Mouse (Mus musculus) brain, embryonic 14.5 days (tissue): Measurements from ENCODE around the gene Usp7. TPM values are rescaled to one million over a fixed set of nuclear protein-coding genes. Genes with fewer than 3 reads are reported as not detected.

Source experiments
- DNase-seq: peaks from one replicate; pipeline ENCODE4 v3.0.0-alpha.2; 2011; ENCODE audit warnings: low read depth
- CTCF ChIP-seq: fragments of 200-500 bp; IDR thresholded peaks from 2 replicates; pipeline ENCODE4 v1.5.1; 2012; ENCODE audit warnings: inconsistent platforms, mild to moderate bottlenecking, moderate library complexity, borderline replicate concordance; ENCODE audit not compliant: insufficient read depth, insufficient read length; ENCODE audit errors: extremely low read depth
- POLR2A ChIP-seq: fragments of 200-500 bp; IDR thresholded peaks from 2 replicates; pipeline ENCODE4 v1.6.1; 2012; ENCODE audit warnings: mild to moderate bottlenecking, inconsistent platforms, borderline replicate concordance; ENCODE audit not compliant: poor library complexity, insufficient read depth, insufficient read length, severe bottlenecking; ENCODE audit errors: extremely low read depth
- polyA plus RNA-seq: library from polyadenylated mRNA; depleted of rRNA; stranded (reverse); fragments of >200 nt; gene quantifications from 2 replicates; pipeline ENCODE4 v1.2.3, GENCODE M21; 2012

The Usp7 gene
- polyA plus RNA-seq, 1 experiment: 127 TPM

DNA sequence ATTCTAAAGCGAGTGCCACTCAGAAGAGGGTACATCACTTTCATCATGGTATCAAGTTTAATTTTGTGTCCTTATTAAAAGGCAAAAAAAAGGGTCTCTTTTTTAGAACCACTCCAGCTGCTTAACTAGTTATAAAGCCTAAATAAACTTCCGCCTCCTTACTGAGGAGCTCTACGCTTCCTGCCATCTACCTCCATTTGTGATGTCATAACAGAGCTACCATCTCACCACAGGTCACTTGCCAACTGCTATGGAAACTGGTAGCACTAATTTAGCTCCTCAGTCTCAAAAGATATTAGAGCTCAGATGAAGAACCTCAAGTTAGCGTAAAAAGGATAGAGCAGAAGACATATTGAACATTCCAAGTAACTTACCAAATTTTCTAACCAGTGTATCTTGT lies 71.7 kb downstream of the Usp7 start:
- DNase-seq: no peak
- TF ChIP-seq POLR2A (no peak), CTCF (no peak)

DNA sequence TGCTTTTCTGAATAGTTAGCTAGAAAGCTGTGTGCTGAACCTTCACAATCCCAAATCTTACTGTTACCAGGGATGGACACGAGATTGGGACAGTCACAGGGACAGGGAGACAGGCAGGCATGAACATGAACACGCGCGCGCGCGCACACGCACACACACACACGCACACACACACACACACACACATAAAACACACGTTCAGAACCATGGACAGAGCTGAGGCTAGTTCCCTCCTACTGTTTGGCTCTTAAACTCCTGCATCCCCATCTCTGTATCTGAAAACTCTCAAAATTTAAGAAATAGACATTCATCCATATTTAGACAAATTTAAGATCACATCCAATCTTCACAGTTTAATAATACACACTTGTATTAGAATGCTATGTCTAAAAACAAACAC lies 74.4 kb downstream of the Usp7 start:
- TF ChIP-seq POLR2A: no peak
- TF ChIP-seq CTCF: no peak

DNA sequence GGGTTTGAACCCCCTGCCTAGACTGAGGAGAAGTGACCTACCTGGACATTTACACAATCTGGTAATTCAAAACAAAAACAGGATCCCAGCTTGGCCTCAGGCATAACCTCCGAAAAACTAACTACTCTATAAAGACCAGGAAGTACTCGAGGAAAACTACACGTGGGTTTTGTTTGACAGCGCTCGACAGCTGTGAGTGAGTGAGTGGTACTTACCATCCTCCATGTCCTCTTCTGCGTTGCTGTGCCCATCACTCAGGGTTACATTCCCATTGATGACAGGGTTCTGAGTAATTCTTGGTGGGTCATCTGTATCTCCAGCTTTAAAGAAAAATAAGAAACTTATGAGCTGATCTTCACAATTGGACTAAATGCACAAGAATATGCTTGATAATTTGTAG lies 75.8 kb downstream of the Usp7 start:
- TF ChIP-seq CTCF (no peak), POLR2A (no peak)
- DNase-seq: no peak

More for the DNA sequence above, 74.4 kb downstream of the Usp7 start:
- DNase-seq: no peak

DNA sequence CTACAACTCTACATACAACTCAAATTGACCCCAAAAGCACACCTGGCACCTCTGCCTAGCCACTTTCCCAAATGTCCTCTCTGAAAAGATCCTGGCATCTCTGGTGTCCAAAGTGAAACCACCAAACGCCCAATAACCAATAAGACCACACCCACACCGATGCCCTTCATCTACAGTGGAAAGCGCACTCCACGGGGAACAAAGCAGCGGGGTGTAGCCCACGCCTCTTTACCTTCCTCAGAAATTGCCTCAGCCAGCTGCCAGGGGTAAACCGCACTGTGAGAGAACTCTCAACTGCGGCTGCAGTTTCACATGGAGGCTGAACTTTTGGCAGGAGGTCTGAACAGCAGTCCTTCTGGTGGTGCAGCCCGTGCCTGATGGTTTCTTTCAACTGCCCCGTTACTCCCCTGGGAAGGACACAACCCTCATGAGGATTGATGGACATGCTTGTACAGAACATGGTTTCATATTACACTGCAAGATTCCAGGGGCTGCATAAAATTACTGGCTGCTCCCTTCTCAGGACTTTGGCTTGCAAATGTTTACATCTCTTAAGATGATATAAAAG lies 76.5 kb downstream of the Usp7 start:
- TF ChIP-seq CTCF (no peak), POLR2A (no peak)
- no peak for DNase-seq

DNA sequence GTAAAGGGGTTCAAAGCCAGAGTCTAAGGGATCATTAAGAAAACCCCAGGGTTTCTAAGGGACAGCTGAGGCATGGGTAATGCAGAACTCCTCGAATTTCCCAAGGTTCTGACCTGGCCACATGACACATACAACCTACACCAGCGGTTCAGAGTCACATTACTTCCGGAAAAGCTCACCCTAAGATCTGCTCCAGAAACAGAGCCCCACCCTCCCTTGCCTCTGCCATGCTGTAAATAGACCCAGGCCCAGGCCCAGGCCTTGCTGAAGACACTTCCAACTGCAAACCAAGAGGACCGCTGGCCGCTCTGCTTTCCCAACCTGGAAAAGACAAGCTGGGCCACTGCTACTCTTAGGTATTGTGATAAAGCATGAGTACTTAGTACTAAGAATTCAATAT lies 77.3 kb downstream of the Usp7 start:
- DNase-seq: no peak
- no peak for TF ChIP-seq POLR2A
- TF ChIP-seq CTCF: no peak

DNA sequence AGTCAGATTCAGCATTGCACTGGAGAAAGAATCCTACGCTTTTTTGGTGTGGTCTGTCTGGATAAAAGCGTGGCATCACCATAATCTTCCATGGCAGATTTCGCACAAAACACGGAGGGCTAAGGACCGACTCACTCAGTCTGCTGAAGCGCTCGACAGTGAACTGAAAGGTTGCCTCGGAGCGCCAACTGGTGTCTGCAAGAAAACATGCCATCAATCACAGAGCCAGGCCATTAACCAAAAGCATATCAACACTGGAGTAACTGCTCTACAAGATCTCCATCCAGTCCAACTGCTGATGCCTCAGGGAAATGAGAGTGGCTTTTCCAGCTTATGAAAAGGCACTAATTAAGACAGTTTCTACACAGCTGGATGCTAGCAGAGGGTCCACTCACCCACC lies 80.1 kb downstream of the Usp7 start:
- peak; percentile 31 for DNase-seq
- TF ChIP-seq CTCF: no peak
- TF ChIP-seq POLR2A: no peak

DNA sequence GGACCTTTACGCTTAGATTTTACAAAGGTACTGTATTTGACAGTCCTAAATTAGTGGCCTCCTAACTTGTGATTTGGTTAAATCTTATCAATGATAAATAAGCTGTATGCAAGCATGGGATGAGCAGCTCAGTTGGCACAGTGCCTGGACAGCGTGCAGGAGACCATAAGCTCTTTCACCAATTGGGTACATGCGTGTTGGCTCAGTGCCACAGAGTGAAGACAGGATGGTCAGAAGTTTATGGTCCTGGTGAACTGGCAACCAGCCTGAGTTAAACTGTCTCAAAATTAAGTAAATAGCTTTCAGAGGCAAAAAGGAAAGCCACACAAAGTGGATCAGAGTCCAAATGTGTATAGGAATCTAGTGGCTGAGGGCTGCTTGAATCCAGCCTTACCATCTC lies 91.5 kb downstream of the Usp7 start:
- TF ChIP-seq POLR2A: no peak
- no peak for TF ChIP-seq CTCF
- DNase-seq: peak; percentile 16

DNA sequence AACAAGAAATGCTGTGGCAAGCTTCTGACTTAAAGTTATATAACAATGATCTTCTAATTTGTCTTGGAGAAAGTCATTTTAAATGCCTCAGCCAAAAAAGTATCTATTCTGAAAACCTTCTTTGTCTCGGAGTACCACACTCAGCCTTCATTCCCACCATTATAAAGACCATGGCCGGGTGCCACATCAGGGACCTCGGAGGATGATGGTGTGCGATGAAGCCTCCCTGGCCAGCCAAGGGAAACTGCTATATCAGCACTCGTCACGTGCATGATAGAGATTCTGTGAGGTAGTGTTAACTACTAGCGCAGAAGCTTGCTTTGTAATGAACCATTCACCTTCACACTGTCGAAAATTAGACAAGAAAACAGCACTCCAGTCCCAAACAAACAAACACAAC lies 92.6 kb downstream of the Usp7 start:
- no peak for DNase-seq
- TF ChIP-seq POLR2A (no peak), CTCF (no peak)

DNA sequence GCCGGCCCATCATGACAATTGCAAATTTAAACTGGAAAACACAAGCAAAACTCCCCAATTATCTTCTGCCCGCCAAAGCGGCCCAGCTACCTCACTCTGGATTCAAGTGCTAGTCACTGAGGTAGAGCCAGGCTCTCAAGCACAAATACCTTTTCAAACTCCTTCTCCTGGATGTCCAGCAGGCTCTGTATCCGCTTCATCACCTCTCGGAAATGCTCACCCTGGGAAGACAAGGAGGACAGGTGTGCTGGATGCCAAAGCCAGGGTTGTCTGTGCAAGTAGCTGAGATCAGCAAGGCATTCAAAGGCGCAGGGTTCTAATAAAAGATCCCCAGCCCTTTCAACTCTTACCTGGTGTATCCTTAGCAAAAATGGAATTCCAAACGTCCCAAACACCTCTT lies 100.9 kb downstream of the Usp7 start:
- no peak for DNase-seq
- no peak for TF ChIP-seq CTCF
- no peak for TF ChIP-seq POLR2A

DNA sequence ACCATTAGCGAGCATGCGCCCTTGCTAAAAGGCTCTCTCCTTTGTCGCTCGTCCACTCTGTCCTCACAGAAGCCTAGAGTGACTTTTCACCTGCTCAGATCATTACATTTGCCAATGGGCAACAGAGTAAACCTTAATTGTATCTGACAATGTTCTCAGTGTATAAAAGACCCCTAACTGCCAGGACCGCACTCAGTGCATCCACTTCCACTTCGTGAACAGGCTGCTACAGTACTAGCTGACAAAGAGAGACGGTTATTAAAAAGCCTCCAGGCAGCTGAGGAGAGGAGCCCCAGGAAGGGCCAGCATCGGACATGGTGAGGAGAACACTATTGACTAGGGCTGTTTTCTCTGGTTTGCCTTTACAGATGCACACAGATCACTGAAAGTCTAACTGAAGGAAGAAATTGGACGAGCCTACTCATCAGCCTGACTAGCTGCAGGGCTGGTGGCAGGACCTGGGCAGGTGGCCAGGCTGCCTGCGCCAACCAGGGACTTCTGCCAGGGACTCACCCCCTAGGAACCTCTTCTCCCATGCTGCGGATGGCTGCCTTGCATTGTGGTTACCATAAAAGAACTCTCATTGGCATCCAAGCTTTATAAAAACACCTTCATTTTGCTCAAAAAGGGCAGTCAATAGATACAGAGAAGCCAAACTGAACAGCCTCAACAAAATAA lies 102.0 kb downstream of the Usp7 start:
- TF ChIP-seq POLR2A: no peak
- no peak for TF ChIP-seq CTCF
- peak; percentile 79 for DNase-seq

DNA sequence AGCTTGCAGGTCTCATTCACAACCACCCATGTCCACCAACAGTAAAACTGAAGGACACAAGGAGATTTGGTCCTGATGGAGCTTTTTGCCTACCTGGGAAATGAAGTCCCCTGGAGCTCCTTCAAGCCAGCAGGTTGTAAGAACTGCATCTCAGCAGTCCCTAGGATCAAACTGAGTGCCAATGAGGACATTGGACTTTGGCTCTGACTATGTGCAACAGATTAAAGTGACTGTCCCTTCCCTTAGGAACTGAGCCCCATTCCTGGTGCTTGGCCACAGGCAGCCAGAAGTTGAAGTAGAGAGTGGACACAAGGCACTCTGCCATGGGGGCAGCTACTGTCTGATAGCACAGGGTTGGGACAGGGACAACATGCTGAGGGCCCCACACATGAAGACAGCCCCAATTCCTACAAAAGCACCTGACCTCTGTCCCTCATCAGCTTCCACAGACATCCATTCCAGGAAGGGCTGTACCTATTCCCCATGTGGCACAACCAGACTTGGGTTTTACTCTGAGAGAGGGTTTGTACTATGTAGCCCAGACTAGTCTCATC lies 104.5 kb downstream of the Usp7 start:
- TF ChIP-seq POLR2A: no peak
- TF ChIP-seq CTCF: no peak
- DNase-seq: no peak
